19 mouse cellular contexts compared by ENCODE assay signal in the genomic region with DNA sequence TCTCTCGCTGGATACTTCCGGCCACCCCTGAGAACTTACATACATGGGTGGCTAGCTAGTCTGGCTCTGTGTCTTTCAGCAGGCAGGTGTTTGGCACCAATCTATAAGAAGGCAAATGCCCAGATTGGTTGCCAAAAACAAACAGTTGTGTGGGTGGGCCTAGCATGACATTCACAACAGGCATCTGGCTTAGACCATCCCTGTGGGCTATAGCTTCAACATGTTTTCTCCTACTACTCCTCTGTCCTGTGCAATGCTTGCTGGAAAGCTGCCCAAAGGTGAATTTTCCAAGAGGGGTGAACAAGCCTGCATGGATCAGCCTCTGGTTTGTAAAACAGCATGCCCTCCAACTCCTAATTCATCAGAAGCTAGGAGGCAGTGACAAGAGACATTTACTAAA.
DNase-seq lines count a peak whose midpoint lies in the region; ATAC-seq and TF ChIP-seq lines count a peak whose summit lies in the region.
"Had no signal": no experiment of that assay in that cellular context is flagged by ENCODE, and none has a peak within 500 bp of the region (broad histone marks: within the 10 kb centered on the region; RNA-seq: fewer than 3 reads in every experiment).

No protein-coding gene starts in this region.

- peak; percentile 59 for DNase-seq in left cerebral cortex, postnatal 4 days
- DNase-seq in left cerebral cortex, postnatal 25 days (ENCODE audit: low spot score in 2 of 2) = no peak
- DNase-seq in forebrain, embryonic 14.5 days (ENCODE audit: low spot score) = peak; percentile 21
- DNase-seq in midbrain, embryonic 14.5 days = peak; percentile 39
- DNase-seq: adrenal gland, adult 8-10 months; gastrocnemius, adult 2 months; heart, postnatal 14 days; kidney, postnatal 36 days; layer of hippocampus, adult 9-11 months; liver, embryonic 13.5 days; lung, embryonic 14.5 days; lung, postnatal 36 days; thymus, postnatal 25 days had no signal

- ATAC-seq in forebrain, embryonic 14.5 days = peak; percentile 54
- ATAC-seq in hindbrain, embryonic 13.5 days (ENCODE audit: low FRiP score) = peak; percentile 65
- ATAC-seq in midbrain, embryonic 14.5 days (ENCODE audit: low FRiP score, low TSS enrichment) = no peak
- ATAC-seq in intestine, postnatal 0 days = no peak
- ATAC-seq in liver, embryonic 12.5 days = no peak

- no peak overlapping the region for H3K9ac ChIP-seq in forebrain, embryonic 14.5 days (ENCODE audit: low read length)
- H3K9ac ChIP-seq in hindbrain, embryonic 13.5 days = no peak overlapping the region
- no peak overlapping the region for H3K9ac ChIP-seq in midbrain, embryonic 14.5 days (replicated peaks; ENCODE audit: low read length)
- no peak overlapping the region for H3K9ac ChIP-seq in intestine, postnatal 0 days (ENCODE audit: low read depth, low read length)
- H3K9ac ChIP-seq in liver, embryonic 12.5 days = no peak overlapping the region
- H3K9ac ChIP-seq: heart, embryonic 12.5 days; limb, embryonic 12.5 days; liver, embryonic 13.5 days; lung, embryonic 14.5 days had no signal

- H3K9me3 ChIP-seq in forebrain, embryonic 14.5 days (replicated peaks; ENCODE audit: control insufficient read depth, low read length) = no peaks in the 10 kb centered on the region
- H3K9me3 ChIP-seq in hindbrain, embryonic 13.5 days = no peaks in the 10 kb centered on the region
- no peaks in the 10 kb centered on the region for H3K9me3 ChIP-seq in midbrain, embryonic 14.5 days (ENCODE audit: control insufficient read depth, low read length)
- H3K9me3 ChIP-seq in intestine, postnatal 0 days (ENCODE audit: control insufficient read depth) = no peaks in the 10 kb centered on the region
- no peaks in the 10 kb centered on the region for H3K9me3 ChIP-seq in liver, embryonic 12.5 days (replicated peaks)
- H3K9me3 ChIP-seq: heart, embryonic 12.5 days; limb, embryonic 12.5 days; liver, embryonic 13.5 days had no signal

- no peaks in the 10 kb centered on the region for H3K27me3 ChIP-seq in forebrain, embryonic 14.5 days (replicated peaks; ENCODE audit: control insufficient read depth, insufficient read depth, low read length)
- H3K27me3 ChIP-seq in hindbrain, embryonic 13.5 days = no peaks in the 10 kb centered on the region
- H3K27me3 ChIP-seq in midbrain, embryonic 14.5 days (ENCODE audit: control insufficient read depth, insufficient read depth, low read length) = no peaks in the 10 kb centered on the region
- H3K27me3 ChIP-seq in intestine, postnatal 0 days (replicated peaks; ENCODE audit: control insufficient read depth, insufficient read depth, low read length) = no peaks in the 10 kb centered on the region
- H3K27me3 ChIP-seq in liver, embryonic 12.5 days (replicated peaks) = no peaks in the 10 kb centered on the region
- H3K27me3 ChIP-seq: heart, embryonic 12.5 days; limb, embryonic 12.5 days; liver, embryonic 13.5 days had no signal

- WGBS in forebrain, embryonic 14.5 days = 77% methylated on average over 2 of the region's 2 CpGs
- 63% methylated on average over 2 of the region's 2 CpGs for WGBS in hindbrain, embryonic 13.5 days
- 80% methylated on average over 2 of the region's 2 CpGs for WGBS in midbrain, embryonic 14.5 days
- 88% methylated on average over 2 of the region's 2 CpGs for WGBS in intestine, postnatal 0 days
- 77% methylated on average over 2 of the region's 2 CpGs for WGBS in liver, embryonic 12.5 days (ENCODE audit: insufficient replicate concordance)

- intact Hi-C loops in left cerebral cortex, postnatal 4 days (cut with DNase I) = no loop called here
- intact Hi-C loops in left cerebral cortex, postnatal 25 days (cut with DNase I) = no loop called here

- no peak overlapping the region for H3K4me2 ChIP-seq in forebrain, embryonic 14.5 days (ENCODE audit: low read length)
- H3K4me2 ChIP-seq in hindbrain, embryonic 13.5 days = no peak overlapping the region
- no peak overlapping the region for H3K4me2 ChIP-seq in midbrain, embryonic 14.5 days (ENCODE audit: low read length)
- no peak overlapping the region for H3K4me2 ChIP-seq in intestine, postnatal 0 days (replicated peaks; ENCODE audit: low read depth)
- H3K4me2 ChIP-seq in liver, embryonic 12.5 days = no peak overlapping the region
- H3K4me2 ChIP-seq: heart, embryonic 12.5 days; limb, embryonic 12.5 days; liver, embryonic 13.5 days; lung, embryonic 14.5 days had no signal

- H3K36me3 ChIP-seq in forebrain, embryonic 14.5 days (ENCODE audit: control insufficient read depth, insufficient read depth, low read length) = no peaks in the 10 kb centered on the region
- no peaks in the 10 kb centered on the region for H3K36me3 ChIP-seq in hindbrain, embryonic 13.5 days
- H3K36me3 ChIP-seq in midbrain, embryonic 14.5 days (ENCODE audit: control insufficient read depth, insufficient read depth, low read length) = no peaks in the 10 kb centered on the region
- H3K36me3 ChIP-seq in intestine, postnatal 0 days (ENCODE audit: control insufficient read depth, insufficient read depth) = no peaks in the 10 kb centered on the region
- no peaks in the 10 kb centered on the region for H3K36me3 ChIP-seq in liver, embryonic 12.5 days
- H3K36me3 ChIP-seq: heart, embryonic 12.5 days; limb, embryonic 12.5 days; liver, embryonic 13.5 days had no signal

- TF ChIP-seq CTCF in intestine, postnatal 0 days (IDR thresholded peaks at IDR 0.05; ENCODE audit: low read depth) = no peak

- H3K27ac ChIP-seq in forebrain, embryonic 14.5 days (ENCODE audit: low read depth, low read length) = no peak overlapping the region
- no peak overlapping the region for H3K27ac ChIP-seq in hindbrain, embryonic 13.5 days
- H3K27ac ChIP-seq in midbrain, embryonic 14.5 days (replicated peaks; ENCODE audit: low read depth, low read length) = no peak overlapping the region
- no peak overlapping the region for H3K27ac ChIP-seq in intestine, postnatal 0 days (ENCODE audit: low read depth, low read length)
- H3K27ac ChIP-seq in liver, embryonic 12.5 days = no peak overlapping the region
- H3K27ac ChIP-seq: gastrocnemius, adult 2 months; left cerebral cortex, adult 2 months; limb, embryonic 12.5 days; liver, embryonic 13.5 days had no signal

- H3K4me1 ChIP-seq in forebrain, embryonic 14.5 days (ENCODE audit: control insufficient read depth, insufficient read depth, low read length) = no peaks in the 10 kb centered on the region
- H3K4me1 ChIP-seq in hindbrain, embryonic 13.5 days (replicated peaks) = no peaks in the 10 kb centered on the region
- no peaks in the 10 kb centered on the region for H3K4me1 ChIP-seq in midbrain, embryonic 14.5 days (ENCODE audit: control insufficient read depth, insufficient read depth, low read length)
- H3K4me1 ChIP-seq in intestine, postnatal 0 days (replicated peaks; ENCODE audit: control insufficient read depth, insufficient read depth, low read length) = no peaks in the 10 kb centered on the region
- H3K4me1 ChIP-seq in liver, embryonic 12.5 days = no peaks in the 10 kb centered on the region
- H3K4me1 ChIP-seq: heart, embryonic 12.5 days; limb, embryonic 12.5 days; liver, embryonic 13.5 days had no signal

- H3K4me3 ChIP-seq in forebrain, embryonic 14.5 days (ENCODE audit: low read depth, low read length) = no peak overlapping the region
- H3K4me3 ChIP-seq in hindbrain, embryonic 13.5 days = no peak overlapping the region
- H3K4me3 ChIP-seq in midbrain, embryonic 14.5 days (replicated peaks; ENCODE audit: low read depth, low read length) = no peak overlapping the region
- H3K4me3 ChIP-seq in intestine, postnatal 0 days (ENCODE audit: low read depth, low read length) = no peak overlapping the region
- H3K4me3 ChIP-seq in liver, embryonic 12.5 days = no peak overlapping the region
- H3K4me3 ChIP-seq: gastrocnemius, adult 2 months; heart, embryonic 12.5 days; left cerebral cortex, adult 2 months; limb, embryonic 12.5 days; liver, embryonic 13.5 days had no signal

Comparison
In these comparisons a context has a peak if more than half of its experiments do, and no peak if none do; other contexts are left out.
1. DNase-seq: peak in left cerebral cortex, postnatal 4 days (single experiment), forebrain, embryonic 14.5 days (single experiment) and midbrain, embryonic 14.5 days (single experiment); none in left cerebral cortex, postnatal 25 days (0 of 2).
2. ATAC-seq: peak in forebrain, embryonic 14.5 days (single experiment) and hindbrain, embryonic 13.5 days (single experiment); none in midbrain, embryonic 14.5 days (single experiment), intestine, postnatal 0 days (single experiment) and liver, embryonic 12.5 days (single experiment).